Mouse (Mus musculus): Measurements from ENCODE around the gene Bard1. TPM values are rescaled to one million over a fixed set of nuclear protein-coding genes. Genes with fewer than 3 reads are reported as not detected.

Bard1 gene
- polyA plus RNA-seq, 1 experiment, result 0.39 TPM

GRCm38 (mm10) chr1:71095211-71095805 is 7.6 kb downstream of the Bard1 start:
- Histone ChIP-seq H3K4me3 (ENCODE audit: insufficient read depth, low read depth, low read length) (no peak overlapping the region), H3K4me1 (ENCODE audit: control insufficient read depth, insufficient read depth, low read length) (no peaks in the 10 kb centered on the region; the same call in 1 of the 2 replicates), H3K27me3 (replicated peaks; ENCODE audit: control insufficient read depth, insufficient read depth, low read length) (no peaks in the 10 kb centered on the region), H3K27ac (ENCODE audit: insufficient read depth, low read depth, low read length) (no peak overlapping the region), H3K36me3 (ENCODE audit: control insufficient read depth, insufficient read depth, low read length) (no peaks in the 10 kb centered on the region)
- TF ChIP-seq CTCF (conservative IDR thresholded peaks at IDR 0.05; ENCODE audit: insufficient read depth, insufficient read length, low read depth, low read length) (no peak), POLR2A (IDR thresholded peaks at IDR 0.05; ENCODE audit: low read depth, low read length) (no peak)
- DNase-seq, result no peak
- 91% methylated on average over 2 of the region's 2 CpGs for WGBS

GRCm38 (mm10) chr1:71075651-71076050 is 27.3 kb downstream of the Bard1 start:
- no peaks in the 10 kb centered on the region for H3K36me3 ChIP-seq (ENCODE audit: control insufficient read depth, insufficient read depth, low read length)
- no peak for DNase-seq
- TF ChIP-seq CTCF (conservative IDR thresholded peaks at IDR 0.05; ENCODE audit: insufficient read depth, insufficient read length, low read depth, low read length), result no peak
- TF ChIP-seq POLR2A (IDR thresholded peaks at IDR 0.05; ENCODE audit: low read depth, low read length), result no peak
- 30% methylated on average over 3 of the region's 3 CpGs for WGBS
- H3K4me3 ChIP-seq (ENCODE audit: insufficient read depth, low read depth, low read length), result no peak overlapping the region
- no peak overlapping the region for H3K27ac ChIP-seq (ENCODE audit: insufficient read depth, low read depth, low read length)
- H3K27me3 ChIP-seq (replicated peaks; ENCODE audit: control insufficient read depth, insufficient read depth, low read length), result no peaks in the 10 kb centered on the region
- H3K4me1 ChIP-seq (ENCODE audit: control insufficient read depth, insufficient read depth, low read length), result no peaks in the 10 kb centered on the region

GRCm38 (mm10) chr1:71070771-71071170 is 32.2 kb downstream of the Bard1 start:
- Histone ChIP-seq H3K36me3 (ENCODE audit: control insufficient read depth, insufficient read depth, low read length) (no peaks in the 10 kb centered on the region), H3K27ac (ENCODE audit: insufficient read depth, low read depth, low read length) (no peak overlapping the region), H3K4me1 (ENCODE audit: control insufficient read depth, insufficient read depth, low read length) (no peaks in the 10 kb centered on the region), H3K4me3 (ENCODE audit: insufficient read depth, low read depth, low read length) (no peak overlapping the region), H3K27me3 (replicated peaks; ENCODE audit: control insufficient read depth, insufficient read depth, low read length) (no peaks in the 10 kb centered on the region)
- no peak for DNase-seq
- TF ChIP-seq POLR2A (IDR thresholded peaks at IDR 0.05; ENCODE audit: low read depth, low read length) (no peak), CTCF (conservative IDR thresholded peaks at IDR 0.05; ENCODE audit: insufficient read depth, insufficient read length, low read depth, low read length) (no peak)

- no peak for DNase-seq
- TF ChIP-seq POLR2A (IDR thresholded peaks at IDR 0.05; ENCODE audit: low read depth, low read length) (no peak), CTCF (conservative IDR thresholded peaks at IDR 0.05; ENCODE audit: insufficient read depth, insufficient read length, low read depth, low read length) (no peak)
- H3K36me3 ChIP-seq (ENCODE audit: control insufficient read depth, insufficient read depth, low read length), result no peaks in the 10 kb centered on the region
- no peak overlapping the region for H3K4me3 ChIP-seq (ENCODE audit: insufficient read depth, low read depth, low read length)
- H3K27ac ChIP-seq (ENCODE audit: insufficient read depth, low read depth, low read length), result no peak overlapping the region
- no peaks in the 10 kb centered on the region for H3K27me3 ChIP-seq (replicated peaks; ENCODE audit: control insufficient read depth, insufficient read depth, low read length)
- H3K4me1 ChIP-seq (ENCODE audit: control insufficient read depth, insufficient read depth, low read length), result no peaks in the 10 kb centered on the region
- 98% methylated on average over 3 of the region's 3 CpGs for WGBS
Observed at GRCm38 (mm10) chr1:71068728-71069304, 34.1 kb downstream of the Bard1 start.

- Histone ChIP-seq H3K4me3 (ENCODE audit: insufficient read depth, low read depth, low read length) (no peak overlapping the region), H3K4me1 (ENCODE audit: control insufficient read depth, insufficient read depth, low read length) (no peaks in the 10 kb centered on the region), H3K36me3 (ENCODE audit: control insufficient read depth, insufficient read depth, low read length) (no peaks in the 10 kb centered on the region), H3K27ac (ENCODE audit: insufficient read depth, low read depth, low read length) (no peak overlapping the region), H3K27me3 (replicated peaks; ENCODE audit: control insufficient read depth, insufficient read depth, low read length) (no peaks in the 10 kb centered on the region)
- DNase-seq, result no peak
- WGBS, result 73% methylated on average over 16 of the region's 16 CpGs
- TF ChIP-seq POLR2A (IDR thresholded peaks at IDR 0.05; ENCODE audit: low read depth, low read length), result no peak
- TF ChIP-seq CTCF (conservative IDR thresholded peaks at IDR 0.05; ENCODE audit: insufficient read depth, insufficient read length, low read depth, low read length), result no peak
Observed at GRCm38 (mm10) chr1:71063885-71064492, 39.0 kb downstream of the Bard1 start.

GRCm38 (mm10) chr1:71056143-71056542 is 46.8 kb downstream of the Bard1 start:
- 52% methylated on average over 4 of the region's 4 CpGs for WGBS
- no peaks in the 10 kb centered on the region for H3K36me3 ChIP-seq (ENCODE audit: control insufficient read depth, insufficient read depth, low read length)
- H3K4me1 ChIP-seq (ENCODE audit: control insufficient read depth, insufficient read depth, low read length), result no peaks in the 10 kb centered on the region
- no peak overlapping the region for H3K4me3 ChIP-seq (ENCODE audit: insufficient read depth, low read depth, low read length)
- no peak for DNase-seq
- TF ChIP-seq POLR2A (IDR thresholded peaks at IDR 0.05; ENCODE audit: low read depth, low read length) (no peak), CTCF (conservative IDR thresholded peaks at IDR 0.05; ENCODE audit: insufficient read depth, insufficient read length, low read depth, low read length) (no peak)
- H3K27ac ChIP-seq (ENCODE audit: insufficient read depth, low read depth, low read length), result no peak overlapping the region
- H3K27me3 ChIP-seq (replicated peaks; ENCODE audit: control insufficient read depth, insufficient read depth, low read length), result no peaks in the 10 kb centered on the region

- 67% methylated on average over 1 of the region's 1 CpGs for WGBS
- no peak for TF ChIP-seq CTCF (conservative IDR thresholded peaks at IDR 0.05; ENCODE audit: insufficient read depth, insufficient read length, low read depth, low read length)
- no peak for TF ChIP-seq POLR2A (IDR thresholded peaks at IDR 0.05; ENCODE audit: low read depth, low read length)
Observed at GRCm38 (mm10) chr1:71055454-71055853, 47.5 kb downstream of the Bard1 start.

More at GRCm38 (mm10) chr1:71055454-71055853, 47.5 kb downstream of the Bard1 start:
- H3K4me1 ChIP-seq (ENCODE audit: control insufficient read depth, insufficient read depth, low read length), result no peaks in the 10 kb centered on the region
- H3K27me3 ChIP-seq (replicated peaks; ENCODE audit: control insufficient read depth, insufficient read depth, low read length), result no peaks in the 10 kb centered on the region
- H3K27ac ChIP-seq (ENCODE audit: insufficient read depth, low read depth, low read length), result no peak overlapping the region
- no peak for DNase-seq
- no peaks in the 10 kb centered on the region for H3K36me3 ChIP-seq (ENCODE audit: control insufficient read depth, insufficient read depth, low read length)
- H3K4me3 ChIP-seq (ENCODE audit: insufficient read depth, low read depth, low read length), result no peak overlapping the region

Measured in kidney, adult 2 months (tissue).